Mouse (Mus musculus) CH12.LX (cell line): Measurements from ENCODE around the gene Etnk2.

Source experiments
- CTCF ChIP-seq, 2 experiments: IDR thresholded peaks in 1 of 2; conservative IDR thresholded peaks in 1 of 2; 2 replicates each; pipeline ENCODE4 v1.5.1; 2011 to 2012; ENCODE audit warnings: low read depth in 2 of 2, low read length in 2 of 2, improper control_type of control experiment in 1 of 2, inconsistent platforms in 1 of 2, mild to moderate bottlenecking in 1 of 2, moderate library complexity in 1 of 2
- EP300 ChIP-seq: IDR thresholded peaks from 2 replicates; pipeline ENCODE4 v1.6.1; 2011; ENCODE audit warnings: low read length, improper control_type of control experiment
- ETS1 ChIP-seq: conservative IDR thresholded peaks from 2 replicates; pipeline ENCODE4 v1.6.1; 2012; ENCODE audit warnings: low read depth, mild to moderate bottlenecking, inconsistent platforms, low read length, improper control_type of control experiment, moderate library complexity
- MYC ChIP-seq: IDR thresholded peaks from 2 replicates; pipeline ENCODE4 v1.6.1; 2011; ENCODE audit warnings: low read depth, mild to moderate bottlenecking, improper control_type of control experiment, low read length
- POLR2A ChIP-seq: IDR thresholded peaks from 2 replicates; pipeline ENCODE4 v1.6.1; 2011; ENCODE audit warnings: low read depth, mild to moderate bottlenecking, improper control_type of control experiment, low read length
- USF2 ChIP-seq: conservative IDR thresholded peaks from 2 replicates; pipeline ENCODE4 v1.6.1; 2011; ENCODE audit warnings: low read depth, low read length, improper control_type of control experiment

- no peak for TF ChIP-seq USF2
- no peak for TF ChIP-seq CTCF (conservative IDR thresholded peaks at IDR 0.05 in 1 of 2, IDR thresholded peaks at IDR 0.05 in 1 of 2; ENCODE audit: low read depth in 2 of 2, low read length in 2 of 2)
- no peak for TF ChIP-seq ETS1
- TF ChIP-seq MYC: no peak
- no peak for TF ChIP-seq EP300
- TF ChIP-seq POLR2A: no peak
These were observed 13.2 kb upstream of the Etnk2 start, which contains the start of gene Ren1 for GRCm38 (mm10) chr1:133350210-133350609.
